ENCODE assay signal across 14 mouse cellular contexts in the genomic region with DNA sequence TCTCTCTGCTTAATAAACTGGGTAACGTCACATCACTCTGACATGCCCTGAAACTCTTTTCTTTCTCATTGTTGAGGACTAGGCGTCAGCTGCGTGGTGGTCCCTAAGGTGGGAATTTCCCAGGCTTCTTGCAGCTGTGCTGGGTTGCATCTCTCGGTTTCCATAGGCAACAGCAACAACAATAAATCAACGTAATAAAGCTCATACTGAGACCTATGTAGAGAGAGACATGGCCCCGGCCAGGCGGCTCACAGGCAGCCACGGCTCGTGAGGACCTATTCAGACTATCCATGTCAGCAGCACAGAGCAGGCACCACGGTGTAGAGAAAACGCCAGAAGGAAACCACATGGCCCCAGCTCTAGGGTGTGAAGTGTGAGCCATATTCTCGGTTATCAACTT. TPM values are rescaled to one million over a fixed set of nuclear protein-coding genes. Genes with fewer than 3 reads are reported as not detected.
DNase-seq lines count a peak whose midpoint lies in the region; ATAC-seq lines count a peak whose summit lies in the region.
"Had no signal": no experiment of that assay in that cellular context is flagged by ENCODE, and none has a peak within 500 bp of the region (broad histone marks: within the 10 kb centered on the region; RNA-seq: fewer than 3 reads in every experiment).

No protein-coding gene starts in this region.

- H3K4me3 ChIP-seq in forebrain, embryonic 14.5 days (ENCODE audit: low read depth, low read length) = no peak overlapping the region
- no peak overlapping the region for H3K4me3 ChIP-seq in forebrain, embryonic 13.5 days
- H3K4me3 ChIP-seq in hindbrain, embryonic 15.5 days = no peak overlapping the region
- H3K4me3 ChIP-seq in midbrain, embryonic 16.5 days (ENCODE audit: low read depth, low read length) = no peak overlapping the region
- H3K4me3 ChIP-seq: heart, embryonic 13.5 days had no signal

- H3K9ac ChIP-seq in forebrain, embryonic 14.5 days (ENCODE audit: low read length) = no peak overlapping the region
- H3K9ac ChIP-seq in forebrain, embryonic 13.5 days = no peak overlapping the region
- H3K9ac ChIP-seq in hindbrain, embryonic 15.5 days = no peak overlapping the region
- no peak overlapping the region for H3K9ac ChIP-seq in midbrain, embryonic 16.5 days (ENCODE audit: low read depth, low read length)
- H3K9ac ChIP-seq: heart, embryonic 13.5 days; lung, embryonic 14.5 days had no signal

- no peak overlapping the region for H3K4me2 ChIP-seq in forebrain, embryonic 14.5 days (ENCODE audit: low read length)
- H3K4me2 ChIP-seq in forebrain, embryonic 13.5 days = no peak overlapping the region
- no peak overlapping the region for H3K4me2 ChIP-seq in hindbrain, embryonic 15.5 days
- no peak overlapping the region for H3K4me2 ChIP-seq in midbrain, embryonic 16.5 days (ENCODE audit: low read length)
- H3K4me2 ChIP-seq: heart, embryonic 13.5 days; lung, embryonic 14.5 days had no signal

- DNase-seq in forebrain, embryonic 14.5 days (ENCODE audit: low spot score) = peak; percentile 41
- DNase-seq in MN1 (ENCODE audit: low spot score) (peak; percentile 32), liver (no peak)
- no peak for DNase-seq in lung, postnatal 10 days
- no peak for DNase-seq in left cerebral cortex, postnatal 14 days (ENCODE audit: low spot score in 2 of 2)
- DNase-seq: B cell, adult 2 months; cerebellum, adult 2 months; lung, embryonic 14.5 days had no signal

- intact Hi-C loops in left cerebral cortex, postnatal 14 days (cut with DNase I) = no loop called here

- H3K4me1 ChIP-seq in forebrain, embryonic 14.5 days (ENCODE audit: control insufficient read depth, insufficient read depth, low read length) = peaks cover 6% of the 10 kb centered on the region
- H3K4me1 ChIP-seq in forebrain, embryonic 13.5 days = peaks cover 24% of the 10 kb centered on the region
- H3K4me1 ChIP-seq in hindbrain, embryonic 15.5 days (replicated peaks) = peaks cover 27% of the 10 kb centered on the region
- peaks cover 15% of the 10 kb centered on the region for H3K4me1 ChIP-seq in midbrain, embryonic 16.5 days (ENCODE audit: control insufficient read depth, insufficient read depth, low read length)

- H3K9me3 ChIP-seq in forebrain, embryonic 14.5 days (replicated peaks; ENCODE audit: control insufficient read depth, low read length) = no peaks in the 10 kb centered on the region
- no peaks in the 10 kb centered on the region for H3K9me3 ChIP-seq in forebrain, embryonic 13.5 days (replicated peaks)
- H3K9me3 ChIP-seq in hindbrain, embryonic 15.5 days = no peaks in the 10 kb centered on the region
- no peaks in the 10 kb centered on the region for H3K9me3 ChIP-seq in midbrain, embryonic 16.5 days (replicated peaks; ENCODE audit: control insufficient read depth, low read length, poor library complexity, severe bottlenecking)
- H3K9me3 ChIP-seq: heart, embryonic 13.5 days had no signal

- H3K27ac ChIP-seq in forebrain, embryonic 14.5 days (ENCODE audit: low read depth, low read length) = no peak overlapping the region
- no peak overlapping the region for H3K27ac ChIP-seq in forebrain, embryonic 13.5 days
- peak overlapping the region; percentile 39; the same call in 1 of the 2 replicates for H3K27ac ChIP-seq in hindbrain, embryonic 15.5 days (replicated peaks)
- no peak overlapping the region for H3K27ac ChIP-seq in midbrain, embryonic 16.5 days (ENCODE audit: low read length)
- H3K27ac ChIP-seq: heart, embryonic 13.5 days had no signal

- no peaks in the 10 kb centered on the region for H3K36me3 ChIP-seq in forebrain, embryonic 14.5 days (ENCODE audit: control insufficient read depth, insufficient read depth, low read length)
- 0 out of 2 replicates have a peak, but pooled peaks cover 5% of the 10 kb centered on the region for H3K36me3 ChIP-seq in forebrain, embryonic 13.5 days (ENCODE audit: poor library complexity, severe bottlenecking)
- peaks cover 10% of the 10 kb centered on the region; the same call in 1 of the 2 replicates for H3K36me3 ChIP-seq in hindbrain, embryonic 15.5 days
- no peaks in the 10 kb centered on the region for H3K36me3 ChIP-seq in midbrain, embryonic 16.5 days (ENCODE audit: control insufficient read depth, insufficient read depth, low read length)
- H3K36me3 ChIP-seq: heart, embryonic 13.5 days had no signal

- ATAC-seq in forebrain, embryonic 14.5 days = peak; percentile 42; the same call in 1 of the 2 replicates
- no peak for ATAC-seq in forebrain, embryonic 13.5 days
- ATAC-seq in hindbrain, embryonic 15.5 days (ENCODE audit: low FRiP score, low read depth) = peak; percentile 63; the same call in 1 of the 2 replicates
- ATAC-seq in midbrain, embryonic 16.5 days = peak; percentile 47; the same call in 1 of the 2 replicates
- ATAC-seq: activated CD4-positive, CD25-positive, alpha-beta regulatory T cell, adult 4 months had no signal

- no peaks in the 10 kb centered on the region for H3K27me3 ChIP-seq in forebrain, embryonic 14.5 days (replicated peaks; ENCODE audit: control insufficient read depth, insufficient read depth, low read length)
- no peaks in the 10 kb centered on the region for H3K27me3 ChIP-seq in forebrain, embryonic 13.5 days
- no peaks in the 10 kb centered on the region for H3K27me3 ChIP-seq in hindbrain, embryonic 15.5 days
- no peaks in the 10 kb centered on the region for H3K27me3 ChIP-seq in midbrain, embryonic 16.5 days (ENCODE audit: control insufficient read depth, insufficient read depth, low read depth, low read length)
- H3K27me3 ChIP-seq: heart, embryonic 13.5 days had no signal

- WGBS in forebrain, embryonic 14.5 days = 48% methylated on average over 12 of the region's 12 CpGs
- 45% methylated on average over 12 of the region's 12 CpGs for WGBS in forebrain, embryonic 13.5 days
- 21% methylated on average over 12 of the region's 12 CpGs for WGBS in hindbrain, embryonic 15.5 days
- 35% methylated on average over 12 of the region's 12 CpGs for WGBS in midbrain, embryonic 16.5 days

RNA-seq across cellular contexts. Expression of gene Pcnx2, which starts 50.3 kb away (rescaled TPM):
- 2.6 and 3.5 TPM in 2 replicates for polyA plus RNA-seq in forebrain, embryonic 14.5 days (2014; fragmentation: Nextera tagmentation; extraction: Ambion mirVana)
- polyA plus RNA-seq in forebrain, embryonic 13.5 days (2015; fragmentation: Nextera tagmentation; extraction: Ambion mirVana) = 2.1 and 2.5 TPM in 2 replicates
- polyA plus RNA-seq in hindbrain, embryonic 15.5 days (2015; fragmentation: Nextera tagmentation; extraction: Ambion mirVana) = 4.5 and 5.2 TPM in 2 replicates
- 6.3 and 6.4 TPM in 2 replicates for polyA plus RNA-seq in midbrain, embryonic 16.5 days (2015; fragmentation: Nextera tagmentation; extraction: Ambion mirVana)
- total RNA-seq in left cerebral cortex, postnatal 14 days (2021) = 10 to 100 TPM; 80.3 to 83.2 TPM
- total RNA-seq: MEL had no signal
- polyA plus RNA-seq: lung, embryonic 14.5 days had no signal

Comparison
In these comparisons a context has a peak if more than half of its experiments do, and no peak if none do; other contexts are left out.
1. DNase-seq: peak in forebrain, embryonic 14.5 days (single experiment) and MN1 (single experiment); none in lung, postnatal 10 days (single experiment), liver (single experiment) and left cerebral cortex, postnatal 14 days (0 of 2).